Mouse (Mus musculus) 3134 (cell line): Measurements from ENCODE around the gene Nploc4.
"Not testable (repeated sequence)": the region's sequence is repeated elsewhere in the genome, so short reads cannot be mapped to it uniquely, and the experiment has no call there.

Experiments
- DNase-seq: peaks from one replicate; pipeline ENCODE4 v3.0.0-alpha.2; 2011; ENCODE audit warnings: low spot score; ENCODE audit not compliant: insufficient read length; ENCODE audit errors: extremely low read depth

Gene Nploc4

GRCm38 (mm10) chr11:120444106-120444505 lies 6.6 kb upstream of the Nploc4 start:
- DNase-seq, result no peak

- DNase-seq, result no peak
Observed at GRCm38 (mm10) chr11:120442765-120443280, 5.3 kb upstream of the Nploc4 start.

GRCm38 (mm10) chr11:120442344-120442743 lies 4.8 kb upstream of the Nploc4 start, which contains the start of gene Tspan10:
Gene Tspan10, plus strand, starts transcription at chr11:120442644.
- no peak for DNase-seq

GRCm38 (mm10) chr11:120437857-120438385 lies 413 bp upstream of the Nploc4 start:
- no peak for DNase-seq

GRCm38 (mm10) chr11:120426727-120427126 lies 10.8 kb downstream of the Nploc4 start:
- no peak for DNase-seq

- no peak for DNase-seq
Observed at GRCm38 (mm10) chr11:120423569-120424295, 13.8 kb downstream of the Nploc4 start.

GRCm38 (mm10) chr11:120422651-120423568 lies 14.6 kb downstream of the Nploc4 start:
- DNase-seq, result no peak

- DNase-seq, result no peak
Observed at GRCm38 (mm10) chr11:120418592-120418991, 18.9 kb downstream of the Nploc4 start.

GRCm38 (mm10) chr11:120417852-120418251 lies 19.7 kb downstream of the Nploc4 start:
- no peak for DNase-seq

GRCm38 (mm10) chr11:120413621-120414020 lies 23.9 kb downstream of the Nploc4 start:
- not testable (repeated sequence) for DNase-seq

GRCm38 (mm10) chr11:120406445-120406844 lies 31.1 kb downstream of the Nploc4 start:
- no peak for DNase-seq

GRCm38 (mm10) chr11:120405867-120406266 lies 31.6 kb downstream of the Nploc4 start:
- no peak for DNase-seq

GRCm38 (mm10) chr11:120404814-120405213 lies 32.7 kb downstream of the Nploc4 start:
- DNase-seq, result no peak

- no peak for DNase-seq
Observed at GRCm38 (mm10) chr11:120399319-120399718, 38.2 kb downstream of the Nploc4 start.

- DNase-seq, result no peak
Observed at GRCm38 (mm10) chr11:120397602-120398001, 39.9 kb downstream of the Nploc4 start.

GRCm38 (mm10) chr11:120395661-120396060 lies 41.8 kb downstream of the Nploc4 start:
- DNase-seq, result no peak

- no peak for DNase-seq
Observed at GRCm38 (mm10) chr11:120388580-120388979, 48.9 kb downstream of the Nploc4 start.

- DNase-seq, result no peak
Observed at GRCm38 (mm10) chr11:120387157-120387556, 50.4 kb downstream of the Nploc4 start.

GRCm38 (mm10) chr11:120386632-120387031 lies 50.9 kb downstream of the Nploc4 start:
- DNase-seq, result no peak

GRCm38 (mm10) chr11:120382509-120382908 lies 55.0 kb downstream of the Nploc4 start:
- DNase-seq, result no peak

GRCm38 (mm10) chr11:120381157-120381556 lies 56.4 kb downstream of the Nploc4 start:
- no peak for DNase-seq
